Mouse (Mus musculus): ENCODE measurements around the gene Cyb5b.
"Not testable (repeated sequence)": the region's sequence is repeated elsewhere in the genome, so short reads cannot be mapped to it uniquely, and the experiment has no call there.

Gene Cyb5b

DNA sequence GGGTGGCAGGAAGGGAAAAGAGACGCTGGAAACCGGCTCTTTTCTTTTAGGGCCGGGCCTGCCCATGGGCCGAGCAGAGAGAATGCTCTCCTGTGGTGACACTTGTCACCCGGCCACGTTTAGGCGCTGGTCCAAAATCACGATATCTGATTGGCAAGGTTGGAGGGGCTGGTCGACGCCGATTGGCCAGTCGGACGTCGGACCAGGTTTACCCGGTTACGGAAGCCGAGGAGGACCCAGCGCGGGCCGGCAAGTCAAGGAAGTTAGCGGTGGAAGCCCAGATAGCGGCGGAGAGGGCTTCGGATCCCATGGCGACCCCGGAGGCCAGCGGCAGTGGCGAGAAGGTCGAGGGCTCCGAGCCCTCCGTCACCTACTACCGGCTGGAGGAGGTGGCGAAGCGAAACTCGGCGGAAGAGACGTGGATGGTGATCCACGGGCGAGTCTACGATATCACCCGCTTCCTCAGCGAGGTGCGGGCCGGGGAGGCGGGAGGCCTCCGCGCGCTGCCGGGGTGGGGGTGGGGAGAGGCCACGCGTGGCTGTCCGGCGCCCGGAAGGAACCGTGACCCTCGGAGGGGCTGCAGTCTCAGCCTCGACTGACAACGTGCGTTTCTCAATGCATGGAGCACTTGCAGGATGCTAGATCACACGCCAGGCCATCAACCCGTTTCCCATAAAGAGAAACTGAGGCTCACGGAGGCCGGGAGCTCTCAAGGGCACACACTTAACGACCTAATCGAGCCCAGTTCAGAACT, at the start of gene Cyb5b:
Gene Cyb5b (plus strand): TSS at position 237 of the 754 bp plus-strand sequence.
- DNase-seq (ENCODE audit: low read depth), result peak; percentile 83

DNA sequence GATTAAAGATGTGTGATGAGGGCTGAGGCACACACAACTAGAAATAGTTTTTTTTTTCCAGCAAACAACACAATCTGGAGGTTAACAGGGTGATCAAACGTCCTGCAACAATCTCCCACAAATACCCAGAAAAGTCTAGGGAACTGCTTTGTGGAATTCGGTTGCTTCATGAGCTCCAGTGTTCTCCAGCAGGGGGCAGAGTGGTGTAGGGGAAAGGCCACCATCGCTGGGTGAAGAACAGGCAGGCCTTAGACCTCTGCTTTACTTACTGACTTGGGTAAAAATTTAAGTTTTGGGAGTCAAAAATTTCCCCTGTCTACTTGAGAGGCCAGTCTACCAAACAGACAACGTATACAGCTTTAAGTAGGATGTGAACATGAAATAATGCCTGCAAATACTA, 45.9 kb upstream of the Cyb5b start:
- DNase-seq (ENCODE audit: low read depth), result no peak

- DNase-seq (ENCODE audit: low read depth), result not testable (repeated sequence)
Measured at GRCm38 (mm10) chr8:107108089-107108488, 42.4 kb upstream of the Cyb5b start.

DNA sequence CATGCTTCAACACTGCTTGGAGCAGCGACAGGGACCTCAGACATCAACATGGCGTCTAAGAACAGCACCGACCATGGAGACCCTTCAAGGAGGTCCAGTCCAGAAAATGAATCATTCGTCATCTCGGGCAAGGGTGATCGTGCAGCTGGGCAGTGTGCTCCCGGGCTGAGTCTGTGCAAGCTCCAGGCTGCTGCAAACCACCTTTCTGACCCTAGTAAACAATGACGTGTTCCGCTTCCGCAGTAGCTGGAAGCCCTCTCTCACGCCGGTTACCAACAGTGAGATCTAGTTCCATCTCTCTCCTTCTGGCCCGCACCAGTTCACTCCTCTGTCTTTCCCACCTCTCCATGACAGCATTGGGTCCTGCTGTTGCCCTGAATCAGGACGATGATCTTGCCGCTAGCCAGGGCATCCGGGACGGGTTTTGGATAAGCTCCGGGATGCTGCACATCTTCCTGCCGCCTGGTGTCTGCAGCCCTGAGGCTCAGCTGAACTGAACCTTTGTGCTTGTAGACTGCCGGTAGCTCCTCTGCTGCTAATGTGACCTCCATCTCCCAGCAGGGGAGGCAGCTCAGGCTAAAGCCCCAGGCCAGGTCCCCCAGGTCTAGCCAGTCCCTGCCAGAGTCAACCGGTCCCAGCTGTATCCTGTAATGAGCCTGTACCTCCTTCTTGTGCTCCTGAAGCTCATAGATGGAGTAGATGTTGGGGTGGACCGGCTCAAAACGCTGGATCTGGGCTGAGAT, 41.3 kb upstream of the Cyb5b start:
- no peak for DNase-seq (ENCODE audit: low read depth)

DNA sequence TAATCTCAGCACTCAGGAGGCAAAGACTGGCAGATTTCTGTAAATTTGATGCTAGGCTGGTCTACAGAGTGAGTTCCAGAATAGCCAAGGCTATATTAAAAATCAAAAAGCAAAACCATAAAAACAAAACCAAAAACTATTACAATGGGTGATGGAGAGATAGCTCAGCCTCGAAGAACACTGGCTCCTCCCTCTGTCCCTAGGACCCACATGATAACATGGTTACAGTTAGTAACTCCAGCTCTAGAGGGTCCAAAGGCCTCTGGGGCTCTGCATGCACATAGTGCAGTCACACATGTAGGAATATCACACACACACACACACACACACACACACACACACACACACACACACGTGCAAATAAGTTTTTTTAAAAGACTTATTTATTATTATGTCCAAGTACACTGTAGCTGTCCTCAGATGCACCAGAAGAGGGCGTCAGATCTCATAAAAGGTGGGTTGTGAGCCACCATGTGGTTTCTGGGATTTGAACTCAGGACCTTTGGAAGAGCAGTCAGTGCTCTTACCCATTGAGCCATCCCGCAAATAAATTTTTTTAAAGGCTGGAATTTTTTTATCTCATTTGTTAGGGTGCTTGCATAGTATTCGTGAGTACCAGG, 40.5 kb upstream of the Cyb5b start:
- no peak for DNase-seq (ENCODE audit: low read depth)

GRCm38 (mm10) chr8:107110629-107111330, 39.7 kb upstream of the Cyb5b start:
- DNase-seq (ENCODE audit: low read depth), result no peak

DNA sequence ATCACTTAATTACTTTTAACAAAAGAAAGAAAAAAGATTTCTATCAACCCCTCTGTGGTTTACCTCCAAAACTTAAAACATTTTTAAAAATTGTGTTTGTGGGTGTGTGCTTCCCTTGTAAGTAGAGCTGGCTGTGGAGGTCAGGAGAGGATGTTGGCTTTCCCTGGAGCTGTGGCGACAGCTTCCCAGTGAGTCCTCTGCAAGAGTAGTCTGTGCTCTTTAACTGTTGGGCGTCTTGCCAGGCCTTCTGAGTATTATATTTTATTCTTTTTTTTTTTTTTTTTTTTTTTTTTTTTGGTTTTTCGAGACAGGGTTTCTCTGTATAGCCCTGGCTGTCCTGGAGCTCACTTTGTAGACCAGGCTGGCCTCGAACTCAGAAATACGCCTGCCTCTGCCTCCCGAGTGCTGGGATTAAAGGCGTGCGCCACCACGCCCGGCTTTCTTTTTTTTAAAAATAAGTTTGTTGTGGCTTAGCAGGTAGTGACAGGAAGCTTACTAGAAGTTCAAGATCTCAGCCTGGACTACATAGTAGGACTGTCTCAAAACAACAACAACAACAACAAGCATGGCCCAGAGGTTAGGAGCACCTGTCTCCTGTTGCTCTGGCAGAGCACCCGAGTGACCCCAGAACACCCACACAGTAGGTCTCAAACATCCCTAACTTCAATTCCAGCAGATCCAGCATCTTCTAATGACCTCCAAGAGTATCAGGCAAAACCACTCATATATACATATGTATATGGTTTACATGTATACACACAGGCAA, 38.9 kb upstream of the Cyb5b start:
- no peak for DNase-seq (ENCODE audit: low read depth)

- no peak for DNase-seq (ENCODE audit: low read depth)
Measured at GRCm38 (mm10) chr8:107113209-107113608, 37.2 kb upstream of the Cyb5b start.

GRCm38 (mm10) chr8:107114150-107115007, 36.1 kb upstream of the Cyb5b start:
- DNase-seq (ENCODE audit: low read depth), result no peak

DNA sequence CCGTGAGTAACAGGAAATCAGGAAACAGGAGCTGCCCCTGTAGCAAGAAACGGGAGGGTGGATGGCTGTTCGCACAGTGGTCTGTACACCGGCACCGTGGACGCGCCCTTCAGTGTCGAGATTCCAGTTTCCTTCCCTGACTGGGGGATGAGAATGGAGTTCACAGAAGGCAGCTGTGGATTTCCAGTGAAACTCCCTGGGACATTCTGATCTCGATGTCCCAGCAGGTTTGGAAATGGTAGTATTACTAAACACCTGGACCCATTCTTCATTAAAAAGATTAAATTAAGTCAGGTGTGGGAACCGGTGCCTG, 35.5 kb upstream of the Cyb5b start:
- no peak for DNase-seq (ENCODE audit: low read depth)

GRCm38 (mm10) chr8:107116023-107116422, 34.4 kb upstream of the Cyb5b start:
- DNase-seq (ENCODE audit: low read depth), result no peak

DNA sequence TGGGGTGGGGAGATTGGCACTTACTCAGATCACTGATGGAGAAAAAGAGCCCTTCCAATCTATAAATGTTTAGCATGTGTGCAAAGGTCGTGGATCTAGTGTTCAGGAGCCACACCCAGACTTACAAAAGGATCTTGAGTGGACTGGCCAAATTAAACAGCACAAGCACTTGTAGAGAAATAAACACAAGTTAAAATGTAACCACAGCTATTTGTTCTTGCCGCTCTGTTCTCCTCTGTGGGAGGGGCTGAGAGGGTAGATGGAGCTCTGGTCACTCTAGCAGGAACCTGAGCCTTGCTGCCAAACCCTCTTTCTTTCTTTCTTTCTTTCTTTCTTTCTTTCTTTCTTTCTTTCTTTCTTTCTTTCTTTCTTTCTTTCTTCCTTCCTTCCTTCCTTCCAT, 33.4 kb upstream of the Cyb5b start:
- no peak for DNase-seq (ENCODE audit: low read depth)

- DNase-seq (ENCODE audit: low read depth), result no peak
Measured at GRCm38 (mm10) chr8:107118803-107119233, 31.6 kb upstream of the Cyb5b start.

GRCm38 (mm10) chr8:107119412-107119811, 31.0 kb upstream of the Cyb5b start:
- no peak for DNase-seq (ENCODE audit: low read depth)

- no peak for DNase-seq (ENCODE audit: low read depth)
Measured at GRCm38 (mm10) chr8:107120806-107121205, 29.6 kb upstream of the Cyb5b start.

- DNase-seq (ENCODE audit: low read depth), result no peak
Measured at GRCm38 (mm10) chr8:107121681-107122291, 28.7 kb upstream of the Cyb5b start.

GRCm38 (mm10) chr8:107123063-107123614, 27.3 kb upstream of the Cyb5b start:
- no peak for DNase-seq (ENCODE audit: low read depth)

DNA sequence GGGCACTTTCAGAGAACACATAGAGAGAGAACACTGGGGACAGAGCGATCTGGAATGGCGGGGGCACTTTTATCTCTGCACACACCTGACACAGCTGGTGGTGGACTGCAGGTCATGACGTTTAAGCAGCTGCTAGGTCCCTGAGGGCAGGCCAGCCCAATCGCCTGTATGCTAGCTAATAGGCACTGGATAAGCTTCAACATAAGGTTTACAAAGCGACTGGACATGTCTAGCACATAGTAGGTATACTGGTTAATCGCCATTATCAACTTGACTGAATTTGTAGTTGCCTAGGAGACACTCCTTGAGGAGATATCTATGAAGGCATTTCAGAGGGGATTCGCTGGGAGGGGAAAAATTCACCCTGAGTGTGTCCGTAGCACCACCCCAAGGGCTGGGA, 26.1 kb upstream of the Cyb5b start:
- DNase-seq (ENCODE audit: low read depth), result no peak

DNA sequence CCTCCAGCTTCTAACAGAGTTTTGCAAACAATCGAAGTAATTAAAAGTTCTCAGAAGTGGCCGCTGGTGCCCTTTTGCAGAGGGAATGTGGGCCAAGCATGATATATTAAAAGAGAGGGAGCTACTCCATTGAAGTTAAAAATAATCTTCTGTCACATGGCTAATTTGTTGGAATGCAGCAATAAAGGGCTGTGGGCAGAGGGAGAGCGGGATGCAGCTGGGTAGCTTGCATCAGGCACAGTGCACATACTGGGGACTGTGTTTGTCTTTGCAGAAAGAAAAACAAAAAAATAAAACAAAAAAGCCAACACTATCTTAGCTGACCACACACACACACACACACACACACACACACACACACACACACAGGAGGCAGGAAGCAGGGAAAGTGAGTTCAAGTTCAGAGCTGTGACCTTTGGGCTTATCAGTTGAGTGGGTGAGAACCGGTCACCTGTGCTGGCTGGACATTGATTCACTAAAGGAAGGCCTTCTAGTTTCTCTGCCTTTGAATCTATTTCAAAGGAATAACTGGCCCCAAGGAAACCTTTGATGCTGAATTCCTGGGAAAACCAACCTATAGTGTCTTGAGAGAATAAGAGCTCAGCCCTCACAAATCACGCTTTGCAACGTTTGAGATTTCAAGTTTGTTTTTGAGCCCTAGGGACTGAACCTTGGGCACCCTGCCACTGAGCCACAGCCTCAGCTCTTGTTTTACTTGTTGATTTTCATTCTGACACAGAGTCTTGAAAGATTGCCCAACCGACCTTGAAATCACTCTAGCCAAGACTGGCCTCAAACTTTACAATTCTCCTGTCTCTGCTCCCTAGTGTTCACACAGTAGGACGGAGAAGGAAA, 21.0 kb upstream of the Cyb5b start:
- DNase-seq (ENCODE audit: low read depth), result no peak
